Mouse (Mus musculus) heart, postnatal 25 days (tissue): ENCODE data around the gene Helt. TPM values are rescaled to one million over a fixed set of nuclear protein-coding genes. Genes with fewer than 3 reads are reported as not detected.
"Not testable (repeated sequence)": the region's sequence is repeated elsewhere in the genome, so short reads cannot be mapped to it uniquely, and the experiment has no call there.

Experiments used
- DNase-seq: peaks from one replicate; pipeline ENCODE4 v3.0.0; 2022; ENCODE audit warnings: low spot score
- intact Hi-C: fragments of 180-260 bp; cut with DNase I; formaldehyde crosslinking; loops from one replicate; pipeline ENCODE4 v1.15.1; 2025
- total RNA-seq, 2 experiments: library from RNA; stranded (reverse); gene quantifications; 2 replicates each; pipeline ENCODE4 v1.2.3; 2021

Helt gene
- total RNA-seq, 2 experiments from 2014 or later, result 1.6 to 2.2 TPM

DNA sequence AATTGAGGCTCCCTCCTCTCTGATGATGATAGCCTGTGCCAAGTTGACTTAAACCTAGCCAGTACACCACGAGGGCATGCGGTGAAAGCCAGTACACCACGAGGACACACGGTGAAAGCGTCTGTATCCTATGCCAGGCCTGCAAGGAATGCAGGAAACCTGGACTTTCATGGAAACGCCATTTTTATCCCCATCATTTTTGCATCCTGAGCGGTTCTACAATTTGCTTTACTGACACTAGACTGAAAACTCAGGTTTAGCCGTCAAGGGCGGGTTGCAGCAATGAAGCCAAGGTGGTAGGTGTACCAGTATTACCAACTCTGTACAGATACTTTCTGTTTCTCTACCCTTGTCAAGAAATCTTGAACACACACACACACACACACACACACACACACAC is 7.7 kb upstream of the Helt start:
- DNase-seq, result no peak
- intact Hi-C loops, result no loop called here

DNA sequence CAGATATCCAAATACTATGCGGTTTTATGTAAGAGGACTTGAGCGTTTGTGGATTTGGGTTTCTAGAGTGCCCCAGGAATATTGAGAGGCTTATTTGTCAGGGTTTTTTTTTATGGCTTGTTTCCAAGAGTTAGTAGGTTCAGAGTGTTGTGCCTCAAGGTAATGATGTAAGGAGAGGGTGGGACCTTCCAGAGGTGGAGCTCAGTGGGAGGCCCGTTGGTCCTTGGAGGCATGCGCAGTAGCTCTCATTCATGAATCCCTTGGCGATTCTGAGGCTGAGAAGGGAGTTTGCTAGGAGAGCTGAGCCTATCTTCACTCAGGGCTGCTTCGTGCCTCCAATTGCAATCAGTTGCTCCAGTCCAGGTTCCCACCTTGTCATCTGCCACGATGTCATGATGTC is 4.4 kb upstream of the Helt start:
- no peak for DNase-seq
- intact Hi-C loops, result no loop called here

DNA sequence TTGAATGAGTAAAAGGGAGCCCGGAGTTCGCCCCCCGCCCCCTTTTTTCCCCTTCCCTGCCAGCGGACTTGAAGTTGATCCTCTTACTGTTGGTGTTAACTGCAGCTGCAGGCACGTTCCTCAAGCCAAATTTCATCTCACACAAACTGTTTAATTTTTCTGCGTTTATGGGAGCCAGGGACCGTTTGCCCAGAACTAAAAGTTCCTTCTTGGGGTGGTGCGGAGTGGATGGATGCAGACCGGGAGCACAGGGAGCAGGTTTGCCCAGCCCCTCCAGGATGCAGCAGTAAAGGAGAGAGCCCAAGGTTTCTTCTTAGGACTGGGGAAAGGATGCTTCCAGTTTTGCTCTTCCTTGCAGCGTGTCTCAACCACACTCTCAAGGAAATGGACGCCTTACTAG is 2.1 kb upstream of the Helt start:
- intact Hi-C loops, result no loop called here
- DNase-seq, result no peak

DNA sequence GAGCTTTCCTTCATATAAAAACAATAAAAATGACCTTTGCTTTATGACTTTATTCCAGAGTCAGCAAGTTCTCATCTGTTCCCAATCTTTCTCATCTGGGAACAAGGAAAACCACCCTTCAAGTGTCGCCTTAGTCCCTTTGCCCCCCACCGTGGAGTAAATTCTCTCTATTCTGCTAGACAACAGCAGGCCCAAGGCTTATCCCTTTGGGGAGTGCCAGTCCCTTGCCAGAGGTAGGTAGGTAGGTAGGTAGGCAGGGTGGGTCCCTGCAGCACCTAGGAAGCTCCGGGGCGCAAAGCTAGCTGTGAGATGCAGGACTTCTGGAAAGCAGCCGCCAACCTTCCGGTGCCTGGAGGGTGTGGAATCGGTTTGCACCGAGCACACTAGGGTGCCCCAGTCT is 1.5 kb upstream of the Helt start:
- intact Hi-C loops, result no loop called here
- no peak for DNase-seq

- DNase-seq, result no peak
- intact Hi-C loops, result no loop called here
These were observed 647 bp upstream of the Helt start for GRCm38 (mm10) chr8:46295101-46295534.

DNA sequence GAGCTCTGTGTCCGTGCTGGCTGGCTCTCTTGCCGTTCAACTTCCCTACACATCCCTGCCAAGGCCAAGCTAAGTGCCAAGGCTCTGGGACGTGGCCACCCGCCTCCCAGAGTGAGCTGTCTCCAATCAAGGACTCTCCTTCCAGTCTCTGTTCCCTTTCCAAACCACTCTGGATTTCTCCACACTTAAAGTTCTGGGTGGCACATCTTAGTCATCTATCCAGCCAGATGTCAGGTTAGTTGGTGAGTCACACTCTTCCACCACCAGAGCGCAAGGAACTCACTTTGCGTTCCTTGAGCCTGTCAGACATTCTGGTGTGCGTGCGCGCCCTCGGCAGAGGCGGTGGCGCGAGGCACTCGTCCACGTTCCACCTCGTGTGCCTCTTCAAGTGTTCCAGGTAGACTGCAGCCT is 725 bp downstream of the Helt start:
- intact Hi-C loops, result no loop called here
- DNase-seq, result no peak

- intact Hi-C loops, result no loop called here
- DNase-seq, result no peak
These were observed 1.3 kb downstream of the Helt start for GRCm38 (mm10) chr8:46293201-46293600.

DNA sequence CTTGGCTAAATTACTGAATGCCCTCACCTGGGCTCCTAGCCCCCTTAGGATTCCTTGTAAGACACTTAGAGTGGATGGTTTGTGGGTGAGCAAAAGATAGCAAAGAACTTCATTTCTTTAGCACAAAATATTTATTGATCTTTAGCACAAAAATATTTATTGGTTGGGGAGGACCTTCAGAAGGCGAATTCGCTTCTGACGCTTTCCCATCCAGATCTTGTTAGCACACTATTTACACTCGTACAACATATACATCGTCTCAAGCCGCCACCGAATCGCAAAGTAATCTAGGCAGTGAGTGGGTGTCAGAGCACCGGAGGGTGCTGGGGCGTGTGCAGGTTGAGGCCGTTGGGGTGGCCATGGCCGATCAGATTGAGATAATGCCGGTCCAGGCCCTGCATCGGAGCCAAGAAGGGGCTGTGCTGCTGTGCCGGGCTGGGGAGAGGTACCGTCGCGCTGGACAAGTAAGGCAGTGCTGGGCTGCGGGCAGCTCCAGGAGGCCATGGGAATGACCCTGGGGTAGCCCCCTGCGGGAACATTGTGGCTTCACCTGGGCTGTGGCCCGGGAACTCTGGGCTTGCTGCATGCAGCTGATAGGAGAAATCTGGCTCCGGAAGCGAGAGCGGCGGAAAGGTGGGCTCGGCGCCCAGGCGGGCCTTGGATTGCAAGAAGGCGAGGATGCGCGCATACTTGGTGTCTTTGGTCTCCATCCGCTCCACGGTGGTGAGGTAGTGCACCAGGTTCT is 2.4 kb downstream of the Helt start:
- intact Hi-C loops, result no loop called here
- no peak for DNase-seq

GRCm38 (mm10) chr8:46289274-46289673 is 5.2 kb downstream of the Helt start:
- intact Hi-C loops, result no loop called here
- DNase-seq, result no peak

DNA sequence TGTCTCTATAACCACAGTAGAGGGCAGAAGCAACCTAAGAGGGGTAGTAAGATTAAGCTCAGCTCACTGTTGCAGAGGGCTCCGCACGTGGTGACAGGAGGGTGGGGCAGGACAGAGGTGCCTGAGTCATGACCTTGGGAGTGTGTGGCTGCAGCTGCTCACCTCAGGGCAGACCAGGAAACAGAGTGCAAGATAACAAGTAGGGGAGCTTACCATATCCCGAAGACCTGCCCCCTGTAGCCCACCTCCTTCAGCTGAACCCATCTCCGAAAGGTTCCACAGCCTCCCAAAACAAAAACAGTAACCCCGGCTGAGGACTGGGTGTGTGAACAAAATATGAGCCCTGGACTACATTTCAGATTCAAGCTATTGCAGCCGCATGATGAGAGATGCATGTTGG is 6.5 kb downstream of the Helt start:
- intact Hi-C loops, result no loop called here
- DNase-seq, result no peak

DNA sequence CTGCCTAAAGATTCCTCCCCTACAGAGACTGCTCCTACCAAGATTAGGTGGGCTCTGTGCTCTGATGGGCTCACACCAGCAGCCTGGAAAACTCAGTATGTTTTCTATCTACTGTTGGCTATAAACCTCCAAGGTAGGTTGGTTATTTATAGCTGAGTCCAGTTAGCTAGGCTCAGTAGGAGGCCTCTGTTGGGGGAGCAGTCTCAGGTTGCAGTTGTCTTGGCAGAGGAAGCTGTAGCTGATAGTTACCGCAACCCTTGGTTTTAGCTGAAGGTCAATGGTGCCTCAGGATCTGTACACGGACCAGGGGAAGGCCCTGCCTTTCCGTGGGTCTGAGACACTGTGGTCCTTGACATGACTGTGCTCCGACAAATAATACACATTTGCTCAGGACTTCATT is 8.5 kb downstream of the Helt start:
- DNase-seq, result no peak
- intact Hi-C loops, result no loop called here

GRCm38 (mm10) chr8:46281536-46281935 is 12.9 kb downstream of the Helt start:
- intact Hi-C loops, result loop anchor here (1.0 to 5.0 kb wide), 2 partner anchors 39 to 94 kb away; no protein-coding TSS in a partner anchor
- peak; percentile 21 for DNase-seq

DNA sequence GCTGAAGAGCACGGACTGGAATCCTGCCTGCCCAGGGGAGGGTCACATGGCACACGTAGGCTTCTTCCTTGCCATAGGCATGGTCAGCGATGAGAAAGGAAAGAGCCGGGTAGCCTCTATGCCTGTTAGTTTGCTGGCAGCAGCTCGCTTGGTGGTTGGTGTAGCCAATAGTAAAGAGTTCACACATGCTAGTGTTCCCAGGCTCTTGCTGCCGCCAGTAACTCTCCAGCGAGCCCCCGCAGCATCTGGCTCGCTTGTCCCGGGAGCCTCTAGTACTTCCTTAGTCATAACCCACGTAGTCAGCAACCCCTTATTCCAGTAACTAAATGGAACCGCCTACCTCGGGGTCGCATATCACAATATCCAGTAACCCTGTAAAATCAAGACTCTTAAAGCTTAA is 17.5 kb downstream of the Helt start:
- no peak for DNase-seq
- intact Hi-C loops, result no loop called here

- peak; percentile 12 for DNase-seq
- intact Hi-C loops, result no loop called here
These were observed 23.7 kb downstream of the Helt start for GRCm38 (mm10) chr8:46270741-46271140.

DNA sequence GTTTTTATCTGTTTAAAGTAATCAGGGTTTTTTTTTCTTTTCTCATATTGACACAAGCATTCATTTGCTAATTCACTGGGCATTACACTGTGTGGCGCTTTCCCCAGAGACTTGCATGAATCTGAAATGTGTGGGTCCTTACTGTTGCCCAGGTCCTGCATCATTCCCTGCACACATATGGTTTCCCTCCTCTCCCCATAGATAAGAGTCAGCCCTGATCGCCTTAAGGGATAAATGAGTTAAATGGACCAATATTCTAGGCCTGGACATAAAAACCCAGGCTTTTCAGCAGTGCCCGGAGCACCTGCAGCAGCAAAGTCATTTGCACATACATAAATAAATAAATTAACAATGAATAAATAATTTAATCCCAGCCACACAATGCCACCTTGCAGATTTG is 24.3 kb downstream of the Helt start:
- DNase-seq, result no peak
- intact Hi-C loops, result no loop called here

- intact Hi-C loops, result no loop called here
- no peak for DNase-seq
These were observed 27.7 kb downstream of the Helt start for GRCm38 (mm10) chr8:46266801-46267200.

GRCm38 (mm10) chr8:46264206-46264605 is 30.3 kb downstream of the Helt start:
- DNase-seq, intact Hi-C loops: not testable (repeated sequence)

GRCm38 (mm10) chr8:46257921-46258682 is 36.4 kb downstream of the Helt start:
- DNase-seq, result no peak

GRCm38 (mm10) chr8:46252456-46252855 is 42.0 kb downstream of the Helt start:
- DNase-seq, result no peak
- intact Hi-C loops, result no loop called here

More at GRCm38 (mm10) chr8:46257921-46258682, 36.4 kb downstream of the Helt start:
- intact Hi-C loops, result no loop called here

DNA sequence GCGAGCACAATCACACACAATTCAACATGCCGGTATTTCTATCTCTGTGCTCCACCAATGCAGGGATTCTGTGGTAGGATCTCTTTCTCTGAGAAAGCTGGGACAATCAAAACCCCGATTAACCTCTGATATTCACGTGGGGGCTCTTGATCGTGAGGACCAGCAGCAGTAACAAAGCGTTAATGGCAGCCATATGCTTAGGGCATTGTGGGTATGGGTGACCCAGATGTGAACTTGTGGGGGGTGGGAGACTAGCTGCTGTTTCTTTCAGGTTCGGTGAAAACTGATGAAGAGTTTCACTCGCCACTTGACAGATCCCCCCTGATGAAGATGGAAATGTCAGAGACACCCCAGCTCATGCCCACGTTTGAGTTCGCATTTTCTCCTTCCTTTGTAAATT is 42.9 kb downstream of the Helt start:
- intact Hi-C loops, result no loop called here

DNA sequence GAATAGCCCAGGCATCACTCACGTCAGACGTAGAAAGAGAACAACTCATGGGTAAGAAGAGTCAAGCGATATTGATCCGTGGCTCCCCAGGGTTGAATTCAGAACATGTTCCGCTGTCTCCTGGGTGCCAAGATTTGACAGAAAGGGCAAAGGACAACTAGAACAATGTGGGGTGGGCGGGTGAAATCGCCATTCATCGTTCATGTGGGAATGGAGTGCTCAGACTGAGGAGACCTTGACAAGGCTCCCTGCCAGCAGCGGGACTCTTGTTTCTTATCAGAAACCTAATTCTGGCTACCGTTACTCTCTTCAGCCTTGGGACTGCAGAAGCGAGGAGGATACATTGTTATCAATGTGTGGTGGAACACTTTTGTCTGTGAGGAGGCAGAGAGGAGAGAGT is 48.1 kb downstream of the Helt start:
- intact Hi-C loops, result no loop called here
- DNase-seq, result no peak

More for the DNA sequence above, 42.9 kb downstream of the Helt start:
- no peak for DNase-seq
